Mouse (Mus musculus) hindbrain, embryonic 10.5 days (tissue): ENCODE measurements around the gene Dlk2. TPM values are rescaled to one million over a fixed set of nuclear protein-coding genes. Genes with fewer than 3 reads are reported as not detected.

Experiments used
- DNase-seq: peaks from one replicate; pipeline ENCODE4 v3.0.0-alpha.2; 2017; ENCODE audit warnings: low spot score
- H3K27ac ChIP-seq: fragments of 300-500 bp; sonication (generic); 2 replicates; pipeline ENCODE4 v1.5.1; 2016; ENCODE audit warnings: mild to moderate bottlenecking, moderate library complexity
- H3K27me3 ChIP-seq: fragments of 300-500 bp; sonication (generic); 2 replicates; pipeline ENCODE4 v1.6.1; 2016; ENCODE audit warnings: mild to moderate bottlenecking; ENCODE audit not compliant: poor library complexity, insufficient read depth, severe bottlenecking
- H3K36me3 ChIP-seq: fragments of 300-500 bp; sonication (generic); 2 replicates; pipeline ENCODE4 v1.6.1; 2016; ENCODE audit warnings: mild to moderate bottlenecking, moderate library complexity
- H3K4me1 ChIP-seq: fragments of 300-500 bp; sonication (generic); replicated peaks from 2 replicates; pipeline ENCODE4 v1.6.1; 2016; ENCODE audit warnings: mild to moderate bottlenecking
- H3K4me3 ChIP-seq: fragments of 300-500 bp; sonication (generic); 2 replicates; pipeline ENCODE4 v1.5.1; 2016; ENCODE audit warnings: mild to moderate bottlenecking, moderate library complexity
- H3K9me3 ChIP-seq: fragments of 300-500 bp; sonication (generic); 2 replicates; pipeline ENCODE4 v1.6.1; 2016; ENCODE audit warnings: mild to moderate bottlenecking, moderate library complexity
- WGBS: fragments of 180-500 bp; shearing (Covaris S2); methylation state at CpG from one replicate; pipeline ENCODE4 v1.1.7; 2016; 5-methylcytosine and 5-hydroxymethylcytosine counted together
- polyA plus RNA-seq: library from polyadenylated mRNA; unstranded; fragments of >200 nt; fragmentation: Nextera tagmentation; extraction: Ambion mirVana; gene quantifications from 2 replicates; pipeline ENCODE4 v1.2.1, GENCODE M21; 2016

Gene Dlk2
- polyA plus RNA-seq, 1 experiment from 2014 or later = 1.5 TPM

DNA sequence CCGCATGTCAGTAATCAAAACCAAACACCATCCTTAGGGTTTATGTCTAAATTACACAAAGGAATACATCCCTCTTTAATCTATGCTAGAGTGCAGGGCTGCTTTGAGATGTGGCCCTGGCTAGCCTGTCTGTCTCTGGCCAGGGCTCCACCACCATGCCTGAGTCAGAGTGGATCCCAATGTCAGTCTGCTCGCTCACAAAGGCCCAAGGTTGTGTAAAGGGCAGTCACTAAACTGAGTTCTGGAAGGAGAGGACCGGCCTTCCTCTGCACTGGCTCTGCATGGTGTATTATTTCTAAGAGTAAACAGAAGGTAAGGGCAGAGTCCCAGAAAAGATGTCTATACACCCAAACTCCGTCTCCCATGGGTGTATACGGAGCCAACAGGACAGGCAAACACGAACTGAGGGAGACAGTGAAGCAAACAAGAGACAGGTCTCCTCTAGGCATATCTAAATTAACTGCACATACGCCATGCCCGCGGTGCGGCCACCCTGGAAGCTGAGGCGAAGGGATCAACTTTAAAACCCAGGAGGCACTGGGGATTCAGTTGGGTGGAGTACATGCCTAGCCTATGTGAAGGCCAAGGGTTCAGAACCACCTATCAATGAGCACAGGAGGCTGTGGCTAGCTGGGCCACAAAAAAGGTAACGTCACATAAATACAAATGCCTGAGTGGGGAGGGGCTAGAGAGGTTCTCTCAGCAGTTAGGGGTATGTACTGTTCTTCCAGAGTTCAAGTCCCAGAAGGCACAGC is 19.0 kb upstream of the Dlk2 start:
- H3K4me3 ChIP-seq = no peak overlapping the region
- no peak for DNase-seq
- WGBS = 82% methylated on average over 12 of the region's 12 CpGs
- no peak overlapping the region for H3K27ac ChIP-seq
- peaks cover 67% of the 10 kb centered on the region for H3K36me3 ChIP-seq
- H3K9me3 ChIP-seq = no peaks in the 10 kb centered on the region
- peaks cover 55% of the 10 kb centered on the region for H3K4me1 ChIP-seq
- H3K27me3 ChIP-seq = no peaks in the 10 kb centered on the region

DNA sequence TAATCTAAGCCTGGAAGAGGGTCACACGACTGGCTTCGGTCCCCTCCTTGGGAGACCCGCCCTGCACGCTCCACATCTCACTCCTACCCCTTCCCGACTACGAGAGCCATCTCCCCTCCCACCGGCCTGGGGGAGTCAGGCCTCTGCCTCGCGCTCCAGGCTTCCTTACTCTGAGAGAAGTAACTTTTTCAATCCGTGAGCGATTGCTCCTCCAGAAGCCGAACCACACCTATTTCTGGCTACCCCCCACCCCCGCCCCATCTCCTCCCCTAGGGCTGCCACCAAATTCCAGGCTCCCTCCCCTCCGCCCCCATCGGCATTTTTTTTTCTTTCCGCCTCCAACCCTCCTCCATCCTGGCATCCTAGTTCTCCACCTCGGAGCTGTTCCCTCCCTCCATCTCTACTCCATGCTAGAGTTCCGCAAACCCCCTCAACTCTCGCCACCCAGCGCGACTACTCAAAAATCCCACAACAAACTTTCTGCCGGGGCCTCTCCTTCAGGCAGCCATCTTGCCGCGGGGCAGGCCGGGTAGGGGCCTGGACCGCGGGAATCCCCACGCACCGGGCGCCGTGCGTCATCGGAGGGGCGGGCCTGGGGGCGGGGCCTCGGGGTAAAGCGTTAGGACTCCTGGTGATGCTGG is 14.6 kb upstream of the Dlk2 start, which contains the start of gene Tjap1:
Gene Tjap1 (minus strand): TSS at position 544 of the 641 bp plus-strand sequence.
- Histone ChIP-seq H3K36me3 (peaks cover 34% of the 10 kb centered on the region), H3K4me3 (peak within 1 kb of the TSS; percentile 86), H3K27ac (peak within 1 kb of the TSS; percentile 90), H3K27me3 (0 out of 2 replicates have a peak, but pooled peaks cover 3% of the 10 kb centered on the region), H3K4me1 (peaks cover 56% of the 10 kb centered on the region), H3K9me3 (no peaks in the 10 kb centered on the region)
- under 1% methylated on average over 37 of the region's 37 CpGs for WGBS
- DNase-seq = peak; percentile 94

DNA sequence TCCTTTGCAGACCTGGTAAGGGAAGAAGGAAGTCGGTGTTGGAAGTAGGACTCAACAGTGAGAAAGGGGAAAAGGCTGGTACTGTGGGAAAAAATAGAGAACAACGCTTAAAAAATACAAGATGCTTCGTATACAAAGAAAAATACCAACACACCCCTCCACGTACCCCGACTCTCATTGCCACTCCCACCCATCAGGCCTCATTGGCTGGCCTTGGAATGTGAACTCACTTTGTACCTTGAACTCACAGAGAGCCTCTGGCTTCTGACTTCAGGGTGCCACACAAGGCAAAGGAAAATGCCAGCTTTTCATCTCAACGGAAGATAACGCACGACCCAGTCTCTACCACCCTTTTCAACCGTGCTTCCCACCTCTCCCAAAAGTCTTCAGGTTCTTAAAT is 14.1 kb upstream of the Dlk2 start:
- peaks cover 28% of the 10 kb centered on the region for H3K36me3 ChIP-seq
- no peak for DNase-seq
- H3K9me3 ChIP-seq = no peaks in the 10 kb centered on the region
- H3K27ac ChIP-seq = peak overlapping the region; percentile 90
- WGBS = 23% methylated on average over 9 of the region's 9 CpGs
- H3K4me1 ChIP-seq = peaks cover 58% of the 10 kb centered on the region
- H3K4me3 ChIP-seq = peak overlapping the region; percentile 86
- H3K27me3 ChIP-seq = 0 out of 2 replicates have a peak, but pooled peaks cover 3% of the 10 kb centered on the region

DNA sequence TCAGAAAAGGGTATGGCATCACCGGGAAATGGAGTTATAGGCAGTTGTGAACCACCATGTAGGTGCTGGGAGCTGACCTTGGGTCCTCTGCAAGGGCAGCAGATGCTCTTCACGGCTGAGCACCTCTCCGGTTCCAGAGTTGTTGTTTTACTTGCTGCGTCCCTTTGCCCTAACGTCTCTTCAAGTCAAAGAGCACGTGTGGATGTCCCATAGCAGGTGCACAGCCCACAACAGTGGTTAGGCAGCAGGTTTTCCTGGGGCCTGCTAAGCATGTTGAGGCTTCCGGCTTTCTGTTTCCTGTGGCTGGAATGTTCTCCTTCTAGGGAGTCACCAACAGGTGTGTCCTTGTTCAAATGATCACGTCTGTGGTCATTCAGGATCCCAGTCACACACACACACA is 13.3 kb upstream of the Dlk2 start:
- DNase-seq = no peak
- peaks cover 55% of the 10 kb centered on the region for H3K4me1 ChIP-seq
- 89% methylated on average over 8 of the region's 8 CpGs for WGBS
- H3K4me3 ChIP-seq = no peak overlapping the region
- H3K27ac ChIP-seq = peak overlapping the region; percentile 18; the same call in 1 of the 2 replicates
- no peaks in the 10 kb centered on the region for H3K9me3 ChIP-seq
- peaks cover 20% of the 10 kb centered on the region for H3K36me3 ChIP-seq
- H3K27me3 ChIP-seq = 0 out of 2 replicates have a peak, but pooled peaks cover 3% of the 10 kb centered on the region

DNA sequence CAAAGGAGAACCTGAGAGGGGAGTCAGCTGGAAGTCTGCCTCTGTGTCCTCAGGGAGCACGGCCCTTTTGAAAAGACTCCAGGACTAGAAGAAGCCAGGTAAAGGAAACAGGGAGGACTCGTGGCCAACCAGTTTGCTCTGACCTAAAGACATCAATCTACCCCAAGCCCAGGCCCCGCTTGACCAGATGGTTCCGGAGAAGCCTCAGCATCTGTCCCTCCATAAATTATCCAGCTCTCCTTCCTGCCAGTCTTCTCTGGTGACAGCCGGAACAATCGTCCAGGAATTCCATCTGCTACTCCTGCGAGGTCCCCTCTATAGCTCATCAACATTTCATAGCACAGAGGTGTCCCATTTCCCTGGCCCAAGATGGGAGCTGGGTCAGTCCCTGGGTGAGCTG is 12.6 kb upstream of the Dlk2 start:
- 49% methylated on average over 7 of the region's 7 CpGs for WGBS
- Histone ChIP-seq H3K4me3 (no peak overlapping the region), H3K27ac (peak overlapping the region; percentile 35; the same call in 1 of the 2 replicates), H3K4me1 (peaks cover 55% of the 10 kb centered on the region), H3K36me3 (peaks cover 13% of the 10 kb centered on the region), H3K27me3 (0 out of 2 replicates have a peak, but pooled peaks cover 3% of the 10 kb centered on the region), H3K9me3 (no peaks in the 10 kb centered on the region)
- peak; percentile 45 for DNase-seq

DNA sequence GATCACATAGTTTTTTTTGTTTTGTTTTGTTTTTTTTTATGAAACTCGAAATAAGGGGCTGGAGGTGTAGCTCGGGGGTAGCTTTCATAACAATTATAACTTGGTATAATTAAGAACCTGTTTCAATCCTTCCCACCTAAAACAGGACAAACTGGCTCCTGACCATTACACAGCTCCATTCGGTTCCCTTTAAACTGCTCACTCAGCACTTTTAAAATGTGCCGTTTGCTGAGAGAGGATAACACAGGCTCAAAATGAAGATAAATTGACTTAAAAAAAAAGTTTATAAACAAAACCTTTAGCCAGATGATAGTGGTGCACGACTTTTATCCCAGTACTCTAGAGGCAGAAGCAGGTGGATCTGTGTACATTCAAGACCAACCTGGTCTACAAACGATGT is 11.8 kb upstream of the Dlk2 start:
- H3K4me3 ChIP-seq = no peak overlapping the region

DNA sequence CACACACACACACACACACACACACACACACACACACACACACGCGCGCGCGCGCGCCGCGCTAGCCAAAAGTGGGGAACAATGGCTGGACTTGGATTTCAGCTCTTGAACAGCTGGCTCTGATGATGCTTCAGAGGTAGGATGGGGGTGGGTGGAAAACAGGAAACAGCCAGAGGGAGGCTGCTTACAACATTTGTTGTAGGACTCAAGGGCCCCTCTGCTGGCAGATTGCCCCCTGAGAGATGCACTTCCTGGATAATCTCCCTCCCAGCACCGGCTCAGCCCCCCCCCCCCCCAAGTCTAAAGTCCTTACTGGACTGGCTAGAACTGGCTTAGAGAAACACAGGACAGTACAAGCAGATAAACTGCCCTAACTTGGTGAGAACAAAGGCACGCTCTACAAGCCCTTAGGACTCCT is 9.5 kb upstream of the Dlk2 start:
- WGBS = 68% methylated on average over 11 of the region's 11 CpGs
- H3K4me1 ChIP-seq = peaks cover 36% of the 10 kb centered on the region
- peaks cover 7% of the 10 kb centered on the region; the same call in 1 of the 2 replicates for H3K27me3 ChIP-seq
- H3K9me3 ChIP-seq = no peaks in the 10 kb centered on the region
- peak overlapping the region; percentile 66 for H3K27ac ChIP-seq
- no peak overlapping the region for H3K4me3 ChIP-seq
- H3K36me3 ChIP-seq = no peaks in the 10 kb centered on the region
- DNase-seq = peak; percentile 27

More for the DNA sequence above, 11.8 kb upstream of the Dlk2 start:
- Histone ChIP-seq H3K9me3 (no peaks in the 10 kb centered on the region), H3K27ac (no peak overlapping the region), H3K4me1 (peaks cover 55% of the 10 kb centered on the region), H3K36me3 (peaks cover 5% of the 10 kb centered on the region), H3K27me3 (0 out of 2 replicates have a peak, but pooled peaks cover 3% of the 10 kb centered on the region)
- WGBS = 78% methylated on average over 6 of the region's 6 CpGs
- no peak for DNase-seq

DNA sequence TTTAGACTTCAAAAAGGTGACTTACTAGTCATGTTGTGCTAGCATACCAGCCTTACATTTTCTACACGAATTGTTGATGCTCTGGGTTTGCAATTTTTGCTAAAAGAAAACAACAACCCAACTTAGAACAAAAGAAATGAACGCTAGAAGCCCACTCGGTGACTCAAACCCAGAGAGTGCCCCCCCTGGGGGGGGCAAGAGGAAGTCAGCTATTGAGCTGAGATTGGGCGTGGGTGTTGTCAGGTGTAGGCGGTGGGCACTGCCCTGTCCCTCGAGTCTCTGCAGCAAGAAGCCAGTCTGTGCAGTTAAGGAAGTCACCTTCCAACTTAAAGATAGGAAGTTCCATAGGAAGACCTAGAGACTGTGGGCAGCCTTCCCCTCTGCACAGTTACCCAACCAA is 620 bp upstream of the Dlk2 start:
- Histone ChIP-seq H3K9me3 (no peaks in the 10 kb centered on the region), H3K4me3 (peak overlapping the region; percentile 70; the same call in 1 of the 2 replicates), H3K36me3 (no peaks in the 10 kb centered on the region), H3K4me1 (peaks cover 27% of the 10 kb centered on the region), H3K27me3 (peaks cover 83% of the 10 kb centered on the region), H3K27ac (no peak overlapping the region)
- DNase-seq = no peak
- 51% methylated on average over 6 of the region's 6 CpGs for WGBS

DNA sequence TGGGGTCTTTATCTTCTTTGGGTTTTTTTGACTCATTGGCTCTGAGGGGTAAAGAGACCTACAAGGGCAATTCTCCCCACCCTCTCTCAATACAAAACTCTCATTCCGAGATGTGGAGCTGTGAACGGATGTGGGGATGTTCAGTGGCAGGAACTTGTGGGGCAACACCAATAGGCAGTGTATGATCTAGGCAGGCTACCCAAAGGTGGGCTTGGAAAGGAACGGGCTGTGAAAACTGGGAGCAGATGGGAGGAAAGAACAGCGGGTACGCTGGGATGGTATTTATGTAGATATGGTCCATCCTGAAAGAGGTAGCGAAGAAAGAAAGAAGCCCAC is 225 bp upstream of the Dlk2 start:
- H3K9me3 ChIP-seq = no peaks in the 10 kb centered on the region
- peak overlapping the region; percentile 70; the same call in 1 of the 2 replicates for H3K27ac ChIP-seq
- peak overlapping the region; percentile 70 for H3K4me3 ChIP-seq
- H3K4me1 ChIP-seq = peaks cover 27% of the 10 kb centered on the region
- WGBS = 15% methylated on average over 6 of the region's 6 CpGs
- no peaks in the 10 kb centered on the region for H3K36me3 ChIP-seq
- H3K27me3 ChIP-seq = peaks cover 87% of the 10 kb centered on the region
- DNase-seq = no peak

DNA sequence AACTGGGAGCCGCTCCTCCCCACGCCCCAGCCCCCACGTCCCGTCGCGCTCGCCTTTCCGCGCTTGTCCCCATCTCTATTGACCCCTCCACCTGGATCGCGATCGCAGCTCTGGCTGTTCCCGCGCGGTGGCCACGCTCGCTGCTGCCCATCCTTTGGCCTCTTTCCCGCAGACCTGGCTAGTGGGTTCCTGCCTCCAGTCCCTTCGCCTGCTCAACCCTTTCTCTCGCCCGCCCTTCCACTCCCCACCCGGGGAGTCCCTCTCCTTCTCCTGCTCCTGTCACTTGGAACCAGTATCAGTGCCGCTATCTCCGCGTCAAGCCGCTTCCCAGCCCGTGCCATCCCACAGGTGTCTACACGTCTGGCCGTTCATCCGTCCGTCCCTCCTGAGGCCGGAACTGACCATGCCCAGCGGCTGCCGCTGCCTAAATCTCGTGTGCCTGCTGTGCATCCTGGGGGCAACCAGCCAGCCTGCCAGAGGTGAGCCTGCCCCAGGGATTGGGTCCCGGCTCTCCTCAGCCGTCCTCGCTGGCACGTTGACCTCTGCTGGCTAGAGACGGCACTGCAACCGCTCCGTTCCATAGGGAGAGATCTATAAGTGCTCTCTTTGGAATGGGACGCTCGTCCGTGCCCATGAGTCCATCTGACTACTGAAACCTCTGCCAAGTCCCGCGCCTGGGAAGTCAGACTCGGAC is 1.1 kb downstream of the Dlk2 start:
- Histone ChIP-seq H3K27ac (0 out of 2 replicates have a peak overlapping the region, but pooled peaks have one; percentile 70), H3K9me3 (no peaks in the 10 kb centered on the region)

DNA sequence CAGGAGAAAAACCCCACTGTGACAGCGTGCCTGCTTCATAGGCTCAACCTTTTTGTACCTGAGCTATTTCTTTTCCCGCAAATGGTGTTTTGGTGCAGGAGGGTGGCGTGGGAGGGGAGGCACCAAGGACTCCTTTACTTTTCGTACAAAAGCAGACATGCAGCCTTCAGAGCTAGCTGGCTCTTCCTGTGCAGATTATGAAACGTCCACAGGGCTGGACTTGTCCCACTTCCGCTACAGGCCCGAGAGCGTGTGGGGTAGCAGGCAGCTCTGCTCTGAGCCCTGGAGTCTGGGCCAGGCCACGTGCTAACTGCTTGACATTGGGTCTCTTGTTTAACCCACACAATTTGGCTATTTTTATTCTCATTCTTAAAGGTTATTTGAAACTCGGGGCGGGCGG is 4.7 kb downstream of the Dlk2 start:
- H3K9me3 ChIP-seq = no peaks in the 10 kb centered on the region
- peaks cover 33% of the 10 kb centered on the region for H3K4me1 ChIP-seq
- 0 out of 2 replicates have a peak, but pooled peaks cover 17% of the 10 kb centered on the region for H3K36me3 ChIP-seq
- no peak overlapping the region for H3K4me3 ChIP-seq
- H3K27ac ChIP-seq = no peak overlapping the region
- no peak for DNase-seq
- 81% methylated on average over 12 of the region's 12 CpGs for WGBS
- H3K27me3 ChIP-seq = peaks cover 50% of the 10 kb centered on the region

More for the DNA sequence above, 1.1 kb downstream of the Dlk2 start:
- Histone ChIP-seq H3K4me3 (peak overlapping the region; percentile 70), H3K4me1 (peaks cover 28% of the 10 kb centered on the region), H3K36me3 (0 out of 2 replicates have a peak, but pooled peaks cover 2% of the 10 kb centered on the region), H3K27me3 (peaks cover 81% of the 10 kb centered on the region)
- under 1% methylated on average over 48 of the region's 48 CpGs for WGBS
- peak; percentile 93 for DNase-seq

DNA sequence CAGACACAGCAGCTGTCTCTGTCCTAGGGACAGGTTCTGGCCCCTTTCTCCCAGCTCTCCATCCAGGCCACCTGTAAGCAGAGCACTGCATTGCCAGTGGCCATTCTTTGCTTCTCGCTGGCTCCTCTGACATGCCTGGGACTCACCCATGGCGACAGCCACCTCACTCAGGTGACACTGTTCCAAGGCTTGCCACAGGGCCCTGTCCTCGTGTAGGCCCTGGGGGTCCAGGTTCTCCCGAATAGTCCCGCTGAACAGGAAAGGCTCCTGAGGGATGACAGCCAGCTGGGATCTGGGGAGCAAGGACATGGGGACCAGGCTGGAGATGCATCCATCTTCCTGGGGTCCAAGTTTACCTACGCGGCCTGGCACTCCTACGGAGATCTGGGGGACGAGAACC is 7.0 kb downstream of the Dlk2 start:
- peaks cover 27% of the 10 kb centered on the region for H3K27me3 ChIP-seq
- 89% methylated on average over 9 of the region's 9 CpGs for WGBS
- H3K9me3 ChIP-seq = no peaks in the 10 kb centered on the region
- no peak for DNase-seq
- no peak overlapping the region for H3K27ac ChIP-seq
- H3K36me3 ChIP-seq = 0 out of 2 replicates have a peak, but pooled peaks cover 17% of the 10 kb centered on the region
- H3K4me1 ChIP-seq = peaks cover 10% of the 10 kb centered on the region
- no peak overlapping the region for H3K4me3 ChIP-seq
